Mouse (Mus musculus): ENCODE measurements at regions not wholly inside any gene's neighbourhood (a gene's known extent, or its start where the extent isn't known, plus 50 kb on each side); places are given as distances from the start of the nearest gene placed in this dataset.
"Not testable (repeated sequence)": the region's sequence is repeated elsewhere in the genome, so short reads cannot be mapped to it uniquely, and the experiment has no call there.

DNA sequence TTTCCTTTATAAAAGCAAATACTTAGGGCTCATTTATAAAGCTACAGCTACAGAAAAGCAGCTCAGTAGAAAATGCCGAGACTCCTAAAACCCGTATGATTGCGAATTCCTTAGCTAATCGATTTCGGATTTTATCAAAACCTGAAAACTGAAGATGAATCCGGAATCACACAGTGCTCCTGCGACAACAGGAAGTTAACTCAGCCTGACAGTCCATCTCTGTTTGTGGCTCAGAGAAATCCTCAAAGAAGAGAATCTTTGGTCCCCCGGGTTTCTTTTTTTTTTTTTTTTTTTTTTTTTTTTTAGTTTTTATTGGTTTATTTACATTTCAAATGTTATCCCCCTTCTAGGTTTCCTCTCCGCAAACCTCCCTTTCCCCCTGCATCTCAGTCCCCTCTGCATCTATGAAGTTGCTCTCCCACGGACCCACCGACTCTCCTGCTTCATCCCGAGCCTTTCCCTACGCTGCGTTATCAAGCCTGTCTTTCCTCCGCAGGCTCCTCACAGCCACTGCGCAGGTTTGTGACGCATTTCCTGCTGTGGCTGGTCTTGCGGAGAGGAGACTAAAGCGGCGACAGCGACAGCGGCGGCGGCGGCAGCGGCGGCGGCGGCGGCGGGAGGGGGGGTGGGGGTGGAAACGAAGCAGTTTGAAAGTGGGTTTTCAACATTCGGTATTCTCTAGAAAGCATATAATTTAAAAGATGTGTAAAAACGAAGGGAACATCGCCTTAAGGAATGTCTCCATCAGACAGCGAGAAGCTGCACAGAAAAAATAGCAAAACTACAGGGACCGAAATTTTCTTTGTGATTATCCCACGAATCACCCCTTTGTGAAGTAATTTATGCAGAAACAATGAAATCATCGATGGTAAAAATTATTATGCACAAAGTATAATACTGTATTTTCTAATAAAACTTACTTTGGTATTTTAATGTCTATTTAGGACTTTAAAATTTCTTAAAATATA, 352.3 kb upstream of the Snrpn start:
- peak; percentile 89 for ATAC-seq (ENCODE audit: insufficient number of reproducible peaks, low FRiP score, low TSS enrichment)

DNA sequence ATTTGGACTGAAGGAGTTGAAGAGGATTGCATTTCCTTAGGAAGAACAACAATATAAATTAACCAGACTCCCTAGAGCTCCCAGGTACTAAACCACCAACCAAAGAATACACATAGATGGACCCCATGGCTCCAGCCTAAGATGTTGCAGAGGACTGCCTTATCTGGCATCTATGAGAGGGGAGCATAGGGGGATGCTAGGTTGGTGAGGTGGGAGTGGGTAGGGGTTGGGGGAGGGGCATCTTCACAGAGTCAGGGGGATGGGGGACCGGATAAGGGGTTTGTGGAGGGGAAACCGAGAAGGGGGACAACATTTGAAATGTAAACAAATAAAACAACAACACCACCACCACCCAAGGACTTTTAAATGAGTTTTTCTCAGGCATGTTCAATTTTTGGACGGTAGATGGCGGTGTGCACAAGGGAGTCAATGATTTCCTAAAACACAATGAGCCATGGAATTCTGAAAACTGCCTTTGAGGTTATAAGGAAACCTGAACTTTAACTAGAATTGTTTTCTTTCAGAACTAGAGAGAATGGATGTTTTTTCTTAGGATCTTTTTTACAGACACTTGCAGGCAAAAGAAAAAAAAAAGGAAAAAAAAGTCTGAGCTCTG, 347.9 kb upstream of the Snrpn start:
- not testable (repeated sequence) for ATAC-seq (ENCODE audit: insufficient number of reproducible peaks, low FRiP score, low TSS enrichment)

DNA sequence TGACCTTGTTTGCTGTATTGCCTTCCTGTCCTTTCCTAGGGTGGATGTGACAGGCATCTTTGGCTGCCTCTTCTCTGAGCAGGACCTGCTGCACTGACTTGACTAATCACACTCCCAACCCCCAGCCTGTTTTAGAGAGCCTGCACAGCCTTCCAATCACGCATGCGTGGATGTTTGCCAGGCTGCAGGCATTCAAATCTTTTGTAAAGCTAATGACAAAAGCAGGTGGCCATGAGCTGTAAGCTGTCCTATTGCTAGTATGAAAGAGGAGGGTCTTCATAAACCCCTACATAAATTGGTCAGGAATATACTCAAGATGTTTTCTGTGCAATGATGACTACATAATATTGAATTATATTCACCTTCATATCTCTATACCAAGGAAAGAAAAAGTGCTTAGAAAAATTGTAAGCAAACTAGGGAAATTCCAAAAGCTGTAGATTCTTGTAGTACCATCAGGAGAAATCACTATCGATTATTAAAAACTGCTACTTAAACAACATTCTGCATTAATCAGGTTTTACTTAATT, 310.1 kb upstream of the Snrpn start:
- ATAC-seq (ENCODE audit: insufficient number of reproducible peaks, low FRiP score, low TSS enrichment): not testable (repeated sequence)

GRCm38 (mm10) chr7:60449239-60450073, 309.4 kb upstream of the Snrpn start:
- ATAC-seq (ENCODE audit: insufficient number of reproducible peaks, low FRiP score, low TSS enrichment): not testable (repeated sequence)

- no peak for ATAC-seq (ENCODE audit: insufficient number of reproducible peaks, low FRiP score, low TSS enrichment)
These were observed 298.8 kb upstream of the Snrpn start for GRCm38 (mm10) chr7:60438781-60439180.

DNA sequence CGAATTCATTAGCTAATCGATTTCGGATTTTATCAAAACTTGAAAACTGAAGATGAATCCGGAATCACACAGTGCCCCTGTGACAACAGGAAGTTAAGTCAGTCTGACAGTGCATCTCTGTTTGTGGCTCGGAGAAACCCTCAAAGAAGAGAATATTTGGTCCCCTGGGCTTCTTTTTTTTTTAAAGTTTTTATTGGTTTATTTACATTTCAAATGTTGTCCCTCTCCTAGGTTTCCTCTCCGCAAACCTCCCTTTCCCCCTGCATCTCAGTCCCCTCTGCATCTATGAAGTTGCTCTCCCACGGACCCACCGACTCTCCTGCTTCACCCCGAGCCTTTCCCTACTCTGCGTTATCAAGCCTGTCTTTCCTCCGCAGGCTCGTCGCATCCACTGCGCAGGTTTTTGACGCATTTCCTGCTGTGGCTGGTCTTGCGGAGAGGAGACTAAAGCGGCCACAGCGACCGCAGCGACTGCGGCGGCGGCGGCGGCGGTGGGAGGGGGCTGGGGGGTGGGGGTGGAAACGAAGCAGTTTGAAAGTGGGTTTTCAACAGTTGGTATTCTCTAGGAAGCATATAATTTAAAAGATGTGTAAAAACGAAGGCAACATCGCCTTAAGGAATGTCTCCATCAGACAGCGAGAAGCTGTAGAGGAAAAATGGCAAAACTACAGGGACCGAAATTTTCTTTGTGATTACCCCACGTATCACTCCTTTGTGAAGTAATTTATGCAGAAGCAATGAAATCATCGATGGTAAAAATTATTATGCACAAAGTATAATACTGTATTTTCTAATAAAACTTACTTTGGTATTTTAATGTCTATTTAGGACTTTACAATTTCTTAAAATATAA, 251.2 kb upstream of the Snrpn start:
- peak; percentile 87; the same call in 1 of the 2 replicates for ATAC-seq (ENCODE audit: insufficient number of reproducible peaks, low FRiP score, low TSS enrichment)

- ATAC-seq (ENCODE audit: insufficient number of reproducible peaks, low FRiP score, low TSS enrichment): not testable (repeated sequence)
These were observed 246.9 kb upstream of the Snrpn start for GRCm38 (mm10) chr7:60386957-60387356.

- ATAC-seq (ENCODE audit: insufficient number of reproducible peaks, low FRiP score, low TSS enrichment): not testable (repeated sequence)
These were observed 234.0 kb upstream of the Snrpn start for GRCm38 (mm10) chr7:60374001-60374400.

DNA sequence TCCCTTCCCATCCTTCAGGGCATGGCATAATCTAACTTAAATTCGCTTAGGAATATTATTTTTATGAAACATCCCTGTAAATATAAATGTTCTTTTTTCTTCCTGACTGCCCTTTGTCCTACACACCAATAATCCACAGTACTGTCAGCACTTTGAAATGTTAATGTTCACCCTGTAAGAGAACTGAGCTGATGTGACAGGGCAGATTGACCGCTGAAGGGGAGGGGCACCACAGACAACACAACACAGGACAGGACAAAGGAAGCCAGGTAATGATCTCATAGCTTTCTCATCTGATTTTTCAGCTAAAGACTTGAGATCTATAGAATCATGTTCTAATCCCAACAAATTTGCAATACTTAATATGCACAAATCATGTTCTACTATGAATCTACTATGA, 212.2 kb upstream of the Snrpn start:
- not testable (repeated sequence) for ATAC-seq (ENCODE audit: insufficient number of reproducible peaks, low FRiP score, low TSS enrichment)
